Mouse (Mus musculus): Measurements from ENCODE around the gene 1810009J06Rik. TPM values are rescaled to one million over a fixed set of nuclear protein-coding genes. Genes with fewer than 3 reads are reported as not detected.
"Not testable (repeated sequence)": the region's sequence is repeated elsewhere in the genome, so short reads cannot be mapped to it uniquely, and the experiment has no call there.

1810009J06Rik gene
- not detected for total RNA-seq (2021)

GRCm38 (mm10) chr6:40964454-40964853, at the start of gene 1810009J06Rik:
TSS of gene 1810009J06Rik (plus strand) at chr6:40964754.
- intact Hi-C loops (cut with DNase I); DNase-seq (ENCODE audit: extremely low spot score in 1 of 2, low spot score in 2 of 2): not testable (repeated sequence)

- intact Hi-C loops (cut with DNase I), result no loop called here
- no peak for DNase-seq (ENCODE audit: extremely low spot score in 1 of 2, low spot score in 2 of 2)
Observed at GRCm38 (mm10) chr6:40919954-40920353, 44.6 kb upstream of the 1810009J06Rik start.

GRCm38 (mm10) chr6:40940457-40940856, 24.1 kb upstream of the 1810009J06Rik start, which contains the start of gene 1700074P13Rik:
TSS of gene 1700074P13Rik (minus strand) at chr6:40940557.
- intact Hi-C loops (cut with DNase I), result no loop called here
- DNase-seq (ENCODE audit: extremely low spot score in 1 of 2, low spot score in 2 of 2), result no peak

- no peak for DNase-seq (ENCODE audit: extremely low spot score in 1 of 2, low spot score in 2 of 2)
- intact Hi-C loops (cut with DNase I), result no loop called here
Observed at GRCm38 (mm10) chr6:40951770-40952169, 12.8 kb upstream of the 1810009J06Rik start, which contains the start of gene Gm4744. TSS of gene Gm4744 (minus strand) at chr6:40951870.

GRCm38 (mm10) chr6:40953716-40954115, 10.8 kb upstream of the 1810009J06Rik start:
- intact Hi-C loops (cut with DNase I), result no loop called here

GRCm38 (mm10) chr6:40999379-40999778, 34.8 kb downstream of the 1810009J06Rik start, which contains the start of gene Gm2663:
TSS of gene Gm2663 (minus strand) at chr6:40999479.
- intact Hi-C loops (cut with DNase I); DNase-seq (ENCODE audit: extremely low spot score in 1 of 2, low spot score in 2 of 2): not testable (repeated sequence)

More at GRCm38 (mm10) chr6:40953716-40954115, 10.8 kb upstream of the 1810009J06Rik start:
- DNase-seq (ENCODE audit: extremely low spot score in 1 of 2, low spot score in 2 of 2), result no peak

- intact Hi-C loops (cut with DNase I), result no loop called here
- no peak for DNase-seq (ENCODE audit: extremely low spot score in 1 of 2, low spot score in 2 of 2)
Observed at GRCm38 (mm10) chr6:41015065-41015464, 50.5 kb downstream of the 1810009J06Rik start.

Other genes with a start within 250 kb of the 1810009J06Rik start
- not detected for gene Moxd2, start 77.3 kb upstream of the 1810009J06Rik start, total RNA-seq (2021)
- not detected for gene Prss58, start 64.4 kb upstream of the 1810009J06Rik start, total RNA-seq (2021)
- not detected for gene 1700074P13Rik, start 24.2 kb upstream of the 1810009J06Rik start, total RNA-seq (2021)
- not detected for gene Gm4744, start 12.9 kb upstream of the 1810009J06Rik start, total RNA-seq (2021)
- gene Gm2663, start 34.7 kb downstream of the 1810009J06Rik start, total RNA-seq (2021), result not detected
- gene 2210010C04Rik, start 70.8 kb downstream of the 1810009J06Rik start, total RNA-seq (2021), result not detected

Measured in left cerebral cortex, postnatal 10 days (tissue).